Comparison of ENCODE assay signal across 8 mouse cellular contexts in genomic region chr11:70026689-70027088, GRCm38 (mm10). TPM values are rescaled to one million over a fixed set of nuclear protein-coding genes. Genes with fewer than 3 reads are reported as not detected.
DNase-seq lines count a peak whose midpoint lies in the region; ATAC-seq lines count a peak whose summit lies in the region.
"Had no signal": no experiment of that assay in that cellular context is flagged by ENCODE, and none has a peak within 500 bp of the region (broad histone marks: within the 10 kb centered on the region; RNA-seq: fewer than 3 reads in every experiment).

No protein-coding gene starts in this region.

- DNase-seq in Muller cell, postnatal 12 days (ENCODE audit: inconsistent ontology term): peak; percentile 93
- peak; percentile 65 for DNase-seq in cerebellum, adult 11 months
- DNase-seq in forelimb bud, embryonic 11.5 days (ENCODE audit: low read depth, low spot score): peak; percentile 64
- DNase-seq in hindbrain, embryonic 14.5 days (ENCODE audit: low spot score): no peak

- H3K27me3 ChIP-seq in hindbrain, embryonic 14.5 days (ENCODE audit: control insufficient read depth, insufficient read depth, low read length): no peaks in the 10 kb centered on the region
- H3K27me3 ChIP-seq in lung, embryonic 16.5 days (ENCODE audit: control insufficient read depth, insufficient read depth, low read depth, low read length): 0 out of 2 replicates have a peak, but pooled peaks cover 2% of the 10 kb centered on the region
- H3K27me3 ChIP-seq in stomach, embryonic 15.5 days (replicated peaks): no peaks in the 10 kb centered on the region

- H3K36me3 ChIP-seq in hindbrain, embryonic 14.5 days (replicated peaks; ENCODE audit: control insufficient read depth, insufficient read depth): peaks cover 11% of the 10 kb centered on the region
- peaks cover 7% of the 10 kb centered on the region for H3K36me3 ChIP-seq in lung, embryonic 16.5 days (ENCODE audit: control insufficient read depth, insufficient read depth, low read length)
- peaks cover 9% of the 10 kb centered on the region for H3K36me3 ChIP-seq in stomach, embryonic 15.5 days

- ATAC-seq in hindbrain, embryonic 14.5 days (ENCODE audit: low FRiP score): no peak
- peak; percentile 77 for ATAC-seq in lung, embryonic 16.5 days (ENCODE audit: low read depth)
- peak; percentile 70 for ATAC-seq in stomach, embryonic 15.5 days (ENCODE audit: insufficient read depth, low FRiP score, low read depth)
- ATAC-seq in erythroid progenitor cell, adult 5-6 weeks (replicated peaks; ENCODE audit: low FRiP score, poor library complexity, severe bottlenecking): no peak

- H3K27ac ChIP-seq in hindbrain, embryonic 14.5 days: peak overlapping the region; percentile 93
- 0 out of 2 replicates have a peak overlapping the region, but pooled peaks have one; percentile 12 for H3K27ac ChIP-seq in lung, embryonic 16.5 days (ENCODE audit: low read length)
- H3K27ac ChIP-seq in stomach, embryonic 15.5 days: peak overlapping the region; percentile 57

- WGBS in hindbrain, embryonic 14.5 days: 1% methylated on average over 19 of the region's 19 CpGs
- WGBS in lung, embryonic 16.5 days: 5% methylated on average over 19 of the region's 19 CpGs
- 8% methylated on average over 19 of the region's 19 CpGs for WGBS in stomach, embryonic 15.5 days

- peak overlapping the region; percentile 59; the same call in 1 of the 2 replicates for H3K9ac ChIP-seq in hindbrain, embryonic 14.5 days
- H3K9ac ChIP-seq in lung, embryonic 16.5 days (ENCODE audit: low read length): no peak overlapping the region
- no peak overlapping the region for H3K9ac ChIP-seq in stomach, embryonic 15.5 days

- peaks cover 79% of the 10 kb centered on the region for H3K4me1 ChIP-seq in hindbrain, embryonic 14.5 days (replicated peaks; ENCODE audit: control insufficient read depth, insufficient read depth, low read length)
- peaks cover 45% of the 10 kb centered on the region for H3K4me1 ChIP-seq in lung, embryonic 16.5 days (replicated peaks; ENCODE audit: control insufficient read depth, insufficient read depth, low read length)
- peaks cover 59% of the 10 kb centered on the region for H3K4me1 ChIP-seq in stomach, embryonic 15.5 days

- peak overlapping the region; percentile 16 for H3K4me3 ChIP-seq in hindbrain, embryonic 14.5 days (replicated peaks; ENCODE audit: low read length)
- H3K4me3 ChIP-seq in lung, embryonic 16.5 days (ENCODE audit: low read length): peak overlapping the region; percentile 41
- H3K4me3 ChIP-seq in stomach, embryonic 15.5 days (replicated peaks): peak overlapping the region; percentile 40
- H3K4me3 ChIP-seq: erythroblast, embryonic 14.5 days had no signal

- peak overlapping the region; percentile 62 for H3K4me2 ChIP-seq in hindbrain, embryonic 14.5 days (replicated peaks)
- peak overlapping the region; percentile 55 for H3K4me2 ChIP-seq in lung, embryonic 16.5 days (ENCODE audit: low read depth, low read length)
- peak overlapping the region; percentile 63 for H3K4me2 ChIP-seq in stomach, embryonic 15.5 days

- no peaks in the 10 kb centered on the region for H3K9me3 ChIP-seq in hindbrain, embryonic 14.5 days (ENCODE audit: control insufficient read depth, low read length)
- H3K9me3 ChIP-seq in lung, embryonic 16.5 days (ENCODE audit: control insufficient read depth, low read length): no peaks in the 10 kb centered on the region
- no peaks in the 10 kb centered on the region for H3K9me3 ChIP-seq in stomach, embryonic 15.5 days

RNA-seq across cellular contexts. Expression of gene Dlg4, which starts 9.9 kb away (rescaled TPM):
- 25.6 and 26.6 TPM in 2 replicates for polyA plus RNA-seq in hindbrain, embryonic 14.5 days (2014; fragmentation: Nextera tagmentation; extraction: Ambion mirVana)
- polyA plus RNA-seq in lung, embryonic 16.5 days (2015; fragmentation: Nextera tagmentation; extraction: Ambion mirVana): 5.5 and 7.9 TPM in 2 replicates
- 8.2 and 9.7 TPM in 2 replicates for polyA plus RNA-seq in stomach, embryonic 15.5 days (2015; fragmentation: Nextera tagmentation; extraction: Ambion mirVana)
- not detected in 2 replicates for total RNA-seq in erythroid progenitor cell, adult 5-6 weeks (2015; ENCODE audit: low replicate concordance)
- total RNA-seq in erythroid progenitor cell, adult 5-6 weeks (2017; ENCODE audit: low replicate concordance): 1.1 and 2.7 TPM in 2 replicates

RNA-seq across cellular contexts. Expression of gene Acadvl, which starts 11.5 kb away (rescaled TPM):
- 49.9 and 56.1 TPM in 2 replicates for polyA plus RNA-seq in hindbrain, embryonic 14.5 days (2014; fragmentation: Nextera tagmentation; extraction: Ambion mirVana)
- polyA plus RNA-seq in lung, embryonic 16.5 days (2015; fragmentation: Nextera tagmentation; extraction: Ambion mirVana): 90.0 and 92.0 TPM in 2 replicates
- polyA plus RNA-seq in stomach, embryonic 15.5 days (2015; fragmentation: Nextera tagmentation; extraction: Ambion mirVana): 84.8 and 95.4 TPM in 2 replicates
- 24.9 and 52.8 TPM in 2 replicates for total RNA-seq in erythroid progenitor cell, adult 5-6 weeks (2015; ENCODE audit: low replicate concordance)
- 20.7 and 23.4 TPM in 2 replicates for total RNA-seq in erythroid progenitor cell, adult 5-6 weeks (2017; ENCODE audit: low replicate concordance)

RNA-seq across cellular contexts. Expression of gene Dvl2, which starts 26.3 kb away (rescaled TPM):
- polyA plus RNA-seq in hindbrain, embryonic 14.5 days (2014; fragmentation: Nextera tagmentation; extraction: Ambion mirVana): 17.9 and 20.9 TPM in 2 replicates
- polyA plus RNA-seq in lung, embryonic 16.5 days (2015; fragmentation: Nextera tagmentation; extraction: Ambion mirVana): 30.1 and 30.7 TPM in 2 replicates
- 31.9 and 33.9 TPM in 2 replicates for polyA plus RNA-seq in stomach, embryonic 15.5 days (2015; fragmentation: Nextera tagmentation; extraction: Ambion mirVana)
- 2.9 and 4.3 TPM in 2 replicates for total RNA-seq in erythroid progenitor cell, adult 5-6 weeks (2015; ENCODE audit: low replicate concordance)
- 0.30 and 2.4 TPM in 2 replicates for total RNA-seq in erythroid progenitor cell, adult 5-6 weeks (2017; ENCODE audit: low replicate concordance)

RNA-seq across cellular contexts. Expression of gene Asgr1, which starts 27.2 kb away (rescaled TPM):
- polyA plus RNA-seq in hindbrain, embryonic 14.5 days (2014; fragmentation: Nextera tagmentation; extraction: Ambion mirVana): 2.4 and 4.1 TPM in 2 replicates
- 0.18 TPM in 1 of 2 replicates, not detected in the other for polyA plus RNA-seq in lung, embryonic 16.5 days (2015; fragmentation: Nextera tagmentation; extraction: Ambion mirVana)
- 0.30 and 0.96 TPM in 2 replicates for polyA plus RNA-seq in stomach, embryonic 15.5 days (2015; fragmentation: Nextera tagmentation; extraction: Ambion mirVana)
- not detected in 2 replicates for total RNA-seq in erythroid progenitor cell, adult 5-6 weeks (2015; ENCODE audit: low replicate concordance)
- total RNA-seq in erythroid progenitor cell, adult 5-6 weeks (2017; ENCODE audit: low replicate concordance): not detected in 2 replicates
- polyA plus RNA-seq: erythroblast, embryonic 14.5 days had no signal

RNA-seq across cellular contexts. Expression of gene Phf23, which starts 31.1 kb away (rescaled TPM):
- polyA plus RNA-seq in hindbrain, embryonic 14.5 days (2014; fragmentation: Nextera tagmentation; extraction: Ambion mirVana): 38.0 and 38.4 TPM in 2 replicates
- polyA plus RNA-seq in lung, embryonic 16.5 days (2015; fragmentation: Nextera tagmentation; extraction: Ambion mirVana): 58.1 and 59.5 TPM in 2 replicates
- 59.4 and 61.8 TPM in 2 replicates for polyA plus RNA-seq in stomach, embryonic 15.5 days (2015; fragmentation: Nextera tagmentation; extraction: Ambion mirVana)
- 18.7 and 21.4 TPM in 2 replicates for total RNA-seq in erythroid progenitor cell, adult 5-6 weeks (2015; ENCODE audit: low replicate concordance)
- total RNA-seq in erythroid progenitor cell, adult 5-6 weeks (2017; ENCODE audit: low replicate concordance): 22.2 and 25.4 TPM in 2 replicates

Comparison
In these comparisons a context has a peak if more than half of its experiments do, and no peak if none do; other contexts are left out.
1. ATAC-seq: peak in lung, embryonic 16.5 days (single experiment) and stomach, embryonic 15.5 days (single experiment); none in hindbrain, embryonic 14.5 days (single experiment) and erythroid progenitor cell, adult 5-6 weeks (single experiment).
2. H3K27ac ChIP-seq: peak in every context shown above with its lines; median percentile 93 in hindbrain, embryonic 14.5 days; 57 in stomach, embryonic 15.5 days; 12 in lung, embryonic 16.5 days.
3. Peak in every context shown above with its lines, with median percentiles within 50 percentile points of each other: H3K4me2 ChIP-seq and H3K4me3 ChIP-seq.